Mouse (Mus musculus) thymus, postnatal 10 days (tissue): ENCODE results near the gene Ecm1.

Source experiments
- DNase-seq, 2 experiments: peaks; one replicate each; pipeline ENCODE4 v3.0.0; 2021; ENCODE audit warnings: low spot score in 2 of 2

The Ecm1 gene

DNA sequence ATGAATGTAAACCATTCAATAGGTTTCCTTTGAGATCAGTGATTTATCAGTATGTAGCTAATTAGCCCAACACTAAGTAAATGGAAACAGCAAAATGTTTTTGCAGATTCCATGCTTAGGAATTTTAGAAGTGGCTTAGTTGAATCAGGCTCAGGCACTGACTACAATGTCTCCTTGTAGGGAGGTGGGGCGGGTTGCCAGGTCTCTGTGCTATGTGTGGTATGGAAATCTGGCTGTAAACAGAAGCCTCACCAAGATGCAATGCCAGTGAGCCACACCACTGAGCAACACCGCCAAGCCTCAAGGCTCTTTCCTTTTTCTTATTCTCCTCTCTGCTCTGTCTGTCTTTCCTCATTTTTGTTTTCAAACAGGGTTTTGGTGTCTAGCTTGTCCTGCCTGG is 10.5 kb downstream of the Ecm1 start:
- DNase-seq: no peak

DNA sequence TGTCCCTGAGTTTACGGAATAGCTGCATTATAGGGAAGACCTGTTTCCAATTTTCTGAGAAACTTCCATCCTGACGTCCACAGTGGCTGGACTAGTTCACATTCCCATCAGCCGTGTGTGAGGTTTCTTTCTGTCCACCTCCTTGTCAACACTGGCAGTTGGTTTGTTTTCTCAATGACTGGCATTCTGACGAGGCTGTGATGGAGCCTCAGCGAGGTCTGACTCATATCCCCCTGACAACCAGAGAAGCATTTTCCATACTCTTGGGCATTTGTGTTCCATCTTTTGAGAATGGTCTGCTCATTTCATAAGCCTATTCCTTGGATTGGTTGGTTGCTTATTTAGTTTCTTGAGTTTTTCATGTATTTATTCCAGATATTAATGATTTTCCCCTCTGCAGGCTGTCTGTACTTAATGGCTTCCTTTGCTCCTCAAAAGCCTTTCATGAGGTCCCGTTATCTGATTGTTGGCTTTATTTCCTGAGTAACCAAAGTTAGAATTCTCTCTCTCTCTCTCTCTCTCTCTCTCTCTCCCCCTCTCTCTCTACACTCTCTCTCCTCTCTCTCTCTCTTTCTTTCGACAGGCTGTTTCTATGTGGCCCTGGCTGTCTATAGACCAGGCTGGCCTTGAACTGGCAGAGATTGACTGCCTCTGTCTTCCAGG is 12.5 kb downstream of the Ecm1 start:
- DNase-seq: no peak

DNA sequence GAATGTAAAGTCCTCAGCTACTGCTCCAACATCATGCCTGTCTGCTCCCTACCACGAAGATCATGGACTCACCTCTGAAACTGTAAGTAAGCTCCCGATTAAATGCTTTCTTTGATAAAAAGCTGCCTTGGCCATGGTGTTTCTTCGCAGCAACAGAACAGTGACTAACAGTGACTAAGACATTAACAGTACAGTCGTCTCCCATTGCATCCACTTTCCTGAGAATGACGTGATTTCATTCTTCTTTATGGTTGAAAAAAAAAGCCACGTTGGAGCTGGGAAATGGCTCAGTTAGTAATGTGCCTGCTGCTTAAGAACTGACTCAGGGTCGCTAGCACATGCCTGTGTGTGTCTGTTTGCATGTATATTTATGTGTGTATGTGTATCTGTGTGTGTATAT is 13.5 kb downstream of the Ecm1 start:
- no peak for DNase-seq

DNA sequence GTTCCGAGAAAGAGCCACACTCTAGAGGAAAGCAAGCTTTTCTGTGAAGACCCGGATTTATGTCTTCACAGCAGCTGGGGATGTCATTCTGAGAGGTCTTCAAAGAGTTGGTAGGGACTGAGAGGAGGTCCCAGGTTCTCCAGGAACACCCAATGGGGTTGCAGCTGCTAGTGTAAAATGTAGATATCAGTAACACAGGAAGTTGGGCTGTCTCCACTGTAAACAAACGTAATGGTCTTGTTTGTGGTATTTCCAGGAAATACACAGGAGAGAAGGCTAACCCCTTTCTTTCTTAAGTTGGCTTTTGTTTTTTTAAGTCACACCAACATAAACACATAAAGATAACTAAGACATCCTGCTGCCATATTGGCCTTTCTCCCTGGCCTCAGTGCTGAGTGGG is 17.0 kb downstream of the Ecm1 start:
- peak in 1 of 2 experiments; percentile 14 for DNase-seq

DNA sequence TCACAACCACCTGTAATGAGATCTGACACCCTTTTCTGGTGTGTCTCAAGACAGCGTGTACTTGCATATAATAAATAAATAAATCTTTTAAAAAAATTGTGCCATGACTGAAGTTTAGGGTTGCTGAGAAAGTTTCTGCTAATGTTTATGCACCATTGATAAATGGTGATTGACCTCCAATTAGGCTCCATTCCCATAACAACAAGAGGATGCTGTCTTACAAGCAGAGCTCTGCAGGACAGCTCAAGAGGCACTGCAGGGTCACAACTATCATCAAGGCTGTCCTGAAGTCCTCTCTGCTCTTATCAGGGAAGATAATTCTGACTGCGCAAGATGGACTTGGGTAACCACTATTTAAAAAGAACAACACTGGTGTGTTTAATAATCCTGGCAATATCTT is 21.2 kb downstream of the Ecm1 start:
- DNase-seq: no peak

DNA sequence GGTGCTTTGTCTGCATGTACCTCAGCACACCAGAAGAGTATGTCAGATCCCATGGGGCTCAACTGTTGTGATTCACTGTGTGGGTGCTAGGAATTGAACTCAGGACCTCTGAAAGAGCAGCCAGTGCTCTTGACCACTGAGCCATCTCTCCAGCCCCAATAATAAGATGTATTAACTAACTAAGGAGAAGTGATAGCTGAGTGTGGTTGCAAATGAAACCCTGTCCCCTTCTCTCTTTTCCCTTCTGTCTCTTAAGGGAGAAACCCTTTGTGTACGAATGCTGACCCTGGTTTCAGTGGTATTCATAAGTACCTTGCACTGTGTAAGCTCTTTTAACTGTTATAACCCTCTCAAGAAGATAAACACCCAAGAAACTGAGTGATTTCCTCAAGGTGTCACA is 23.3 kb downstream of the Ecm1 start:
- DNase-seq: no peak

DNA sequence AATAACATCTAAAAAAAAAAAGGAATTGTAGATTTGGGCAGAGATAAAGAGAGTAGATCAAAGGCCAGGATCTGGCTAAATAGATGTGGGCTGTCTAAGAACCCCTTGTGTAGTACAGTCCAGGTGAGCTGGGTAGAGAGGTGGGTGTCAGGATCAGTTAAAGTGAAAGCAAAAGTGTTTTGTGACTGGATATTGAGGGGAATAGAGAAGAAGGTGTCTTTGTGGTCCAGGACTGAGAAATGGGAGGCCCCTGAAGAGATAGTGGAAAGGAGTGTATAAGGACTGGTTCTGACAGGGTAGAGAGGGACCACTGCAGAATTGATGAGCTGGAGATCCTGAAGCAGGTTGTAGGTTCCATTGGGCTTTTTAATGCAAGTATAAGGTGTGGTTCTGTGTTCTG is 29.4 kb downstream of the Ecm1 start:
- no peak for DNase-seq

GRCm38 (mm10) chr3:95709044-95709443 is 30.3 kb downstream of the Ecm1 start:
- DNase-seq: no peak

- DNase-seq: peak in 1 of 2 experiments; percentile 17
These were observed 31.9 kb downstream of the Ecm1 start for GRCm38 (mm10) chr3:95707497-95707896.

DNA sequence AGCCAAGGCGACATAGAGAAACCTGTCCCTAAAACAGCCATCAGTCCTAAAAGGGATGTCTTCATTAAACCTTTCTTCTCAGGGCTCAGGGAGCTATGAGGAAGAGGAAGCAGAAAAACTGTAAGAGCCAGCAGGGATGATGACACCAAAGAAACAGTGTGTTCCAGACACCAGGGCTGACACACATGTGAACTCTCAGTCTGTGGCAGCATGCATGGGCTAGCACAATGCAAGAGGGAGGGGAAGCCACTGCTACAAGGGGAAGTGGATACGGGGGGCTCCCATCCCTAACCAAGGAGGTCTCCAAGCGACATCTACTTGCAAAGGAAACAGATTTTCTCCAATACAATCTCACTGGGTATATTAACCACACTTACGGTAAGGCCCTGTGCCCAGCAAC is 33.1 kb downstream of the Ecm1 start:
- no peak for DNase-seq

- no peak for DNase-seq
These were observed 34.8 kb downstream of the Ecm1 start for GRCm38 (mm10) chr3:95704612-95705011.

DNA sequence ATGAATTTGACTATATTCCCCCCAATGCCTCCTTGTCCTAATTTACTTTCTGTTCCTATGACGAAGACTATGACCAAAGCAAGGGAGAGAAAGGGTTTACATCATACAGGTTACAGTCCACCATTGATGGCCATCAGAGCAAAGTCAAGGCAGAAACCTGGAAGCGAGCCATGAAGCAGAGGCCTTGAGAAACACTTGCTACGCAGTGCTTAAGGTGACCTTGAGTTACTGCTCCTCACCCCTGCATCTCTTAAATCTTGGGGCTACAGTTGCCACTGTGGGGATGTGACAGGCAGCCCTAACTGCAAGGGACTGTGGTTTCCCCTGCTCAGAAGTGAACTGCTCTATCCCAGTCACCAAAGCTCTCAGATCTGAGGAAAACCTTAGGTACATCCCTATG is 36.1 kb downstream of the Ecm1 start:
- no peak for DNase-seq

- no peak for DNase-seq
These were observed 37.4 kb downstream of the Ecm1 start for GRCm38 (mm10) chr3:95701877-95702540.

- DNase-seq: no peak
These were observed 38.3 kb downstream of the Ecm1 start for GRCm38 (mm10) chr3:95701085-95701484.

GRCm38 (mm10) chr3:95700233-95700681 is 39.1 kb downstream of the Ecm1 start:
- DNase-seq: no peak

DNA sequence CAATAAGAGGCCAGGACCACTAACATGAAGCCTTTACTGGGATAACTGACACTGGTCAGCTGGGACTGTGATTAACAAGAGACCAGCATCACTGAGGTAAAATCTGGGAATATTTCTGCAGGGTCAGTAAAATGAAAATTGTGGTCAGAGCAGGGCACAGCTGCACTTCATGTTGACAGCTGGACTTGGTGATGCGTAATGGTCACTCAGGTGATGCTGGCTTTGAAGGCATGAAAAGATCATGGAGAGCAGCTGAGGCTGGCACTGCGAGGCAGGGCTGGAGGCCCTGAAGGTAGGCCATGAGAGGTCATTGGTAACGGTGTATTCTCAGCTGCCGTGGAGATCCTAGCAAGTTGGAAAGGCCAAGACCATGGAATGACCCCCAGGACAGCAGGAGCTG is 41.1 kb downstream of the Ecm1 start:
- no peak for DNase-seq

DNA sequence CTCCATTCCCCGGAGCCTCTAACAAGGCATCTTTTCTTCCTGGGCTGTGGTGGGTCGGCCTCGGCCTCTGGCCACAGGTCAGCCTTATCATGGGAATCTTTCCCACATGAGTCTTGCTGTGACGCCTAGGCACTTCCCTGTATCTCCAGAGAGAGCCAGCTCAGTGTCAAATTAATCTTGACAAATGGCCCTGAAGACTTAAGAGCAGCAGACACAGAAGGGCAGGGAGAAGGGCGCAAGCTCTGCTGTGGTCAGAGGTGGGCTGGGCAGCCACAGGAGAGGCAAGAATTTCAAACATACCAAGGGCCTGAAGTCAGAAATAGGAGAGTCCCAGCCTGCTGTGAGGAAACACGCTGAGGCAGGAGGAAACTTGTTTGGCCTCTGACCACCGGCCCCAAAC is 43.0 kb downstream of the Ecm1 start:
- DNase-seq: no peak

GRCm38 (mm10) chr3:95695796-95696195 is 43.6 kb downstream of the Ecm1 start:
- no peak for DNase-seq

DNA sequence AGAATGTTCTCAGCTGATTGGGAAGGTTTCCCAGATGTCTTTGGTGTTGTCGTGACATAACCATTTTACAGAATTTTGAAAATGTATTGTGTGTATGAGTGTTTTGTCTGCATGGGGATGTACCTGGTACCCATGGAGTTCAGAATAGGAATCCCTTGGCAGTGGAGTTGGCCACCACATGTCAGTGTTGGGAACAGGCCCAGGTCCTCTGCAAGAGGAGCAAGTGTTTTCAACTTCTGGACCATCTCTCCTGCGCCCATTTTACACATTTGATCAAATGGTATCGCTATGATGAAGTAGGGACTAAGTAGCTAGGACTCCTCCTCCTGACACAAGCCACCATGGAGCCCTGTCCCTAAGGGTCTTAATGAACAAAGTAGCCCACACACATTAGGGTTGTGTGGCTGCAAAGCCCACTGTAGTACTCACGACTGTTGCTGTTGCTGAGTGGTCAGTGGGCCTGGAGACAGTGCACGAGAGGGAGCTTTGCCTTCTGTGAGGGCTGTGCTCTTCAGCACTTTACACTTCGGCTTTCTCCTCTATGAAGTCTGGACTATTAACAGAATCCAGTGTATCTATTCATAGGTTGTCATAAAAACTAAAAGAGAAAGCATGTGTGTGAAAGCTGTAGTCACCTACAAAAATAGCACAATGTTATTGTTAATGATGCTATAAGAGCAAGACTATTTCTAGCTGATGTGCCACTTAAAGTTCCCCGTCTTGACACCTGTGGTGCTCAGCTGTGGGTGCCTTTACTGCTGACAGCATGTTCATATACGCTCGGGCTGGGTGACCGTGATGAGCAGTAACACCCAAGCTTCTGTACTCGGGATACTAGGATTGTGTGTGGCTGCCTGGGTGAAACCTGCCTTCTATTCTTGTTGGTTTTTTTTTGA is 44.3 kb downstream of the Ecm1 start:
- DNase-seq: no peak

DNA sequence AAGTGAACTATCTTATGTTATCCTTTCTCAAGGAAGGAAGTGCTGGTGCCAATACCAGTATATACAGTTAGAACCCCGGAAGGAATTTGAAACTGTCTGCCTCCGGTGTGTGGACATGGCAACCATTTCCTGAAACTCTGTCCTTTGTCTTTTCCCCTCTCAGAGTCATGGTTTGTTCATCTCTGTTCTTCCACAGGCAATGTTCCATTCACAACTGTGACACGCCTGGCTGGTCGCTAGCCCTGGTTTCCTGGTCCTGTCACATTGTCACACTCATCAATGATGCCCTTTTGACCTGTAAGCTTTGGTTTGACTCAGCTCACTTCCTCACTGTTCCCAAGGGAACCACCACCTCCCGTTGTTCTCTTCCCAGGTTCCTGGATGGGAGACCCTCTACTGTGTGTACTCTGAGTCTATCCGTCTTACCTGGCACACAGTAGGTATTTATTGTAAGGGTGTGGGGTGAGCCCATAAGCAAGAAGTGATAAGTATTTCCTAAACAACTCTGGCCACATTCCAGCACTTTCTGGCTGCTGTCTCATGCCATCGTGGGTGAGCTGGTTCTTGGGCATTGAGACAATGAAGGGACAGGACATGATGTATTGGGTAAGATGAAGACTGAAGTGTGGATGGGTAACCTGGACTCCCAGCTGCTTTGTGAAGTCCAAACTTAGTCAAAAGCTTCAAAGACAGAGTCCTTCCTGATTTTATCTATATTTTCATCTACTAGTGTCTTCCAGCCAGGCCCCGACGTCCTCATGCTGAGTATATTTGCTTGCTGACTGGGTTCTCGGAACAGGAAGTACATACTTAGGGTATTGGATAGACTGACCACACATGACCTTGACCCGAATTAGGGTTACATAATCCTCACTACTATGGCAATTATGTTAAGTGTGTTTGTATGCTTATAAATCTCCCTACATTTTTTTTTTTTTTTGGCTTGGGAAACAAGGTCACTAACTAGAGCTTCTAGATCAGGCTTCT is 45.3 kb downstream of the Ecm1 start:
- DNase-seq: no peak

DNA sequence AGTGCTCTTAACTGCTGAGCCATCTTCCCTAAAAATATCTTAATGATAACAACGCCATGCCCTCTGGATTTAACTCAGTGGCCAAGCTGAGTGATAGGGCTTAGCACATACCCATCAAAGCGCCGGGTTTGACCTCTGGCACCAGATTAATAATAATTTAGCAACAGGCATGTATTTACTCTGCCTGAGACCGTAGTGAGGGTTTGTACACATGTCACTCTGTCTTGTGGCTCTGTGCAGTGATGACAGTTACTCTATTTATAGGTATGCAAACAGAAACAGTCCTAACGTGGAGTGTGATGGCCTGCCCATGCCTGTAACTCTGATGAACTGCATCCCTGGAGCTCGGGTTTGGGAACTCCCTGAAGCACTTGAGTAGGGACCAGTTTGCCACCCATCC is 46.7 kb downstream of the Ecm1 start:
- no peak for DNase-seq
